In the genomic region with DNA sequence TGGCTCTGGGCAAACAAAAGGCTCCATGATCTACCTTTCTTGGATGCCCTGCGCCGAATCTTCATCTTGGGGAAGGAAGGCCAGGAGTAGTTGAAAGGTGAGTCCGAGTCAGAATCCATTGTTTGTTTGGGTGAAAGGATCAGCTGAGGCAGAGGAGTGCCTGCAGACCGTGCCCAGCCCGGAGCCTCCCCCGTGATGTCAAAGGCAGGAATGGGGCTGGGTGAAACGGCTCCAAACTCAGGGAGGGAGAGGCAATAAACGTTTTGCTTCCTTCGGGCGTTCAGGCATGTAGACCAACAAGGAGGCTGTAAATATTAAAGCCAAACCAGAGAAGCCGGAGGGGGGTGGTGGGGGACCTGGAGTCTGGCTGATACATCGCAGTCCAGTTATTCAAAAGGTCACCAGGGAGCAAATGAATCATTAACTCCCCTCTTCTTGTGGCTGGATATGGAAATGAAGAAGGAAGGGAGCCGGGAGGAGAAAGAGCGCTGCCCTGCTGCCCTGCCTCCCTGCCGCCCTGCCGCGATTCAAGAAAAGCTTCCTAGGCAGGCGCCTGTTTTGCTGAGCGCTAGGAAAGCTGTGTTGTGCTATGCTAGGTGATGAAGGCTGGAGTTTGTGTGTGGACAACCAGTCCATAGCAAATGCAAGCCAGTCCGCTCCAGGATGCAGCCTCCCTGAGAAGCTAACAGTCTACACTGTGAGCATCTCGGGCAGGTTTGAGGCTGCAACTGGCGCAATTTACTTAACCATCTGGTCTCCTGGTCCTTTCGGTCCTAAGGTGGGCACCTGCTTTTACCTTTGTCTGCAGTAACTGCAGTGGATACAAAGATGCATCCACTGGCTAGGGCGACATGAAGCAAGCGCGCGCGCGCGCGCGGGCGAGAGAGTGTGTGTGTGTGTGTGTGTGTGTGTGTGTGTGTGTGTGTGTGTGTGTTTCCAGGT, we compare ENCODE assay signal across 8 mouse cellular contexts.
A peak's percentile ranks its signal among the peaks of the same experiment; 100 is the strongest.
DNase-seq lines count a peak whose midpoint lies in the region; ATAC-seq lines count a peak whose summit lies in the region.

No protein-coding gene starts in this region.

- H3K9ac ChIP-seq in limb, embryonic 12.5 days (replicated peaks) = peak overlapping the region; percentile 69

- peak overlapping the region; percentile 88 for H3K4me2 ChIP-seq in limb, embryonic 12.5 days

- DNase-seq in cerebellum, postnatal 10 days = peak; percentile 24 to 28
- no peak for DNase-seq in cerebellum, adult 11-12 months
- peak; percentile 74 for DNase-seq in Muller cell, postnatal 12 days (ENCODE audit: inconsistent ontology term)
- peak; percentile 49 for DNase-seq in hindbrain, embryonic 10.5 days (ENCODE audit: low spot score)
- peak; percentile 66 for DNase-seq in neural tube, embryonic 10.5 days (ENCODE audit: extremely low spot score, low spot score)
- no peak for DNase-seq in frontal cortex, postnatal 36 days (ENCODE audit: low spot score in 2 of 2)
- DNase-seq in spleen, adult 18-20 months = no peak

- peak; percentile 27; the same call in 1 of the 2 replicates for ATAC-seq in limb, embryonic 12.5 days (ENCODE audit: insufficient number of reproducible peaks, insufficient read depth, low FRiP score, low TSS enrichment, low read depth)

- H3K4me3 ChIP-seq in hindbrain, embryonic 10.5 days = peak overlapping the region; percentile 58
- H3K4me3 ChIP-seq in limb, embryonic 12.5 days (replicated peaks) = peak overlapping the region; percentile 50

- no peaks in the 10 kb centered on the region for H3K9me3 ChIP-seq in hindbrain, embryonic 10.5 days
- H3K9me3 ChIP-seq in limb, embryonic 12.5 days = no peaks in the 10 kb centered on the region

- H3K27ac ChIP-seq in hindbrain, embryonic 10.5 days = peak overlapping the region; percentile 75
- H3K27ac ChIP-seq in limb, embryonic 12.5 days = peak overlapping the region; percentile 88

- peaks cover 16% of the 10 kb centered on the region for H3K4me1 ChIP-seq in hindbrain, embryonic 10.5 days (replicated peaks)
- peaks cover 22% of the 10 kb centered on the region for H3K4me1 ChIP-seq in limb, embryonic 12.5 days (replicated peaks)

- WGBS in hindbrain, embryonic 10.5 days = 2% methylated on average over 33 of the region's 33 CpGs
- WGBS in limb, embryonic 12.5 days = 12% methylated on average over 33 of the region's 33 CpGs

- peaks cover 33% of the 10 kb centered on the region for H3K27me3 ChIP-seq in hindbrain, embryonic 10.5 days (ENCODE audit: insufficient read depth, poor library complexity, severe bottlenecking)
- H3K27me3 ChIP-seq in limb, embryonic 12.5 days = no peaks in the 10 kb centered on the region

- H3K36me3 ChIP-seq in hindbrain, embryonic 10.5 days = no peaks in the 10 kb centered on the region
- no peaks in the 10 kb centered on the region for H3K36me3 ChIP-seq in limb, embryonic 12.5 days

Comparison
In these comparisons a context has a peak if more than half of its experiments do, and no peak if none do; other contexts are left out.
1. DNase-seq: peak in cerebellum, postnatal 10 days (2 of 2), Muller cell, postnatal 12 days (single experiment), hindbrain, embryonic 10.5 days (single experiment) and neural tube, embryonic 10.5 days (single experiment); none in cerebellum, adult 11-12 months (single experiment), frontal cortex, postnatal 36 days (0 of 2) and spleen, adult 18-20 months (0 of 2).